Mouse (Mus musculus): ENCODE results near the gene Tuba3a.
"Not testable (repeated sequence)": the region's sequence is repeated elsewhere in the genome, so short reads cannot be mapped to it uniquely, and the experiment has no call there.

Gene Tuba3a

DNA sequence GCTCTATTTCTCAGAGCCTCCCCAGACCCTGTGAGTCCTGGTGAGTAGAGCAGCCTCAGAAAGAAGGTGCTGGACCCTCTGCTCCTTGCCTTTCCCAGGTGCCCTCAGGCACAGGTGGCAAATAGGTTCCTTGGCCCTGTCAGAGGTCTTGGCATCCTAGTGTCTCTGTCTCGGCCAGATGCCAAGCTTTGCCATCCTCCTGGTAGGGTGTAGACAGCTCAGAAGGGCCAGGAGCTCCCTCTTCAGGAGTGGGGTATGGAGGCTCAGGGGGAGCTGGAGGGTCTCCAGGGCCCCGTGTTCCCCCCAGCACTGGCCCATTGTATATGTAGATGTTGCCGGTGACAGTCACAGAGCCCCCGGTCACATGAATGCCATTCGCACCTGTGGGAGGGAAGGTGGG lies 21.2 kb upstream of the Tuba3a start:
- no peak for DNase-seq (ENCODE audit: low spot score in 2 of 2)

DNA sequence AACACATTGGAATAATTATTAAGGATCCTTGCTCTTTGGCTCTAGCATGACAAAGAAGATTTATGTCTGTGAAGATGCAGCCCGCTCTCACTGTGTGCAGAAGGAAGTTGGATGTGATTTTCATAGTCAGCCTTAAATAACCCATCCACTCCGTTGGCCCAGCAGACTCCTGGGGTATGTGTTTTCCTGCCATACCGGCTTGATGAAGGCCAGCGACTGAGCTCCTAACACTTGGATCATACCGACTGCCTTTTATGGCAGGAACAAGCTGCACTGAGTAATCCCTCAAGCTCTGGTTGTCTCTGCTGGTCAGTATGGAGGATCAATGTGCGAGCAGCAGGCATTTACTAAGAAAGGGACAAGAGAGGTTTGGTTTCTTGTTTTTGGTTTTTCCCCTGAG lies 19.6 kb upstream of the Tuba3a start:
- no peak for DNase-seq (ENCODE audit: low spot score in 2 of 2)

DNA sequence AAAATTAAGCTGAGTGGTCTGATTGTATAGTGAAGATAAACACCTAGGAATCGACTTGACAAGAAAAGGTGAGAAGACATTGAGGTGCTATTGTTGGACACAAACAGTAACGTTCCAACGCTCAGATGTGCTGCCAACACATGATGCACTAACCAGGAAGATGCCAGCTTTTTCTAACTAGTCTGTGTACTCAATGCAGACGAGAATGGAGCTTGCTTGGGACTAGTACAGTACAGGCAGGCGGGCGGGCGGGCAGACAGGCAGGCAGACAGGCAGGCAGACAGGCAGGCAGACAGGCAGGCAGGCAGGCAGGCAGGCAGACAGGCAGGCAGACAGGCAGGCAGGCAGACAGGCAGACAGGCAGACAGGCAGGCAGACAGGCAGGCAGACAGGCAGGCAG lies 18.6 kb upstream of the Tuba3a start:
- DNase-seq (ENCODE audit: low spot score in 2 of 2): not testable (repeated sequence)

DNA sequence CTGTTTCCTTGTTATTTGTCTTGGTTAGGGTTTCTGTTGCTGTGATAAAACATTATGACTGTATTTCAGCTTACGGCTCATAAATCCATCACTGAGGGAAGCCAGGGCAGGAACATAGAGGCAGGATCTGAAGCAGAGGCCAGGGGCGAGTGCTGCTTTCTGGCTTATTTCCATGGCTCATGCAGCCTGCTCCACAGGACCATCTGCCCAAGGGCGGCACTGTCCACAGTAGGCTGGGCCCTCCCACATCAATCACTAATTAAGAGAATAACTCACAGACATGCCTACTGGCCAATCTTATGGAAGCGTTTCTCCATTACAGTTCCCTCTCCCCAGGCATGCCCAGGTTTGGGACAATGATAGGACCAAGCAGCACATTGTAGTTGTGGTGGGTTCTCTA lies 17.4 kb upstream of the Tuba3a start:
- no peak for DNase-seq (ENCODE audit: low spot score in 2 of 2)

DNA sequence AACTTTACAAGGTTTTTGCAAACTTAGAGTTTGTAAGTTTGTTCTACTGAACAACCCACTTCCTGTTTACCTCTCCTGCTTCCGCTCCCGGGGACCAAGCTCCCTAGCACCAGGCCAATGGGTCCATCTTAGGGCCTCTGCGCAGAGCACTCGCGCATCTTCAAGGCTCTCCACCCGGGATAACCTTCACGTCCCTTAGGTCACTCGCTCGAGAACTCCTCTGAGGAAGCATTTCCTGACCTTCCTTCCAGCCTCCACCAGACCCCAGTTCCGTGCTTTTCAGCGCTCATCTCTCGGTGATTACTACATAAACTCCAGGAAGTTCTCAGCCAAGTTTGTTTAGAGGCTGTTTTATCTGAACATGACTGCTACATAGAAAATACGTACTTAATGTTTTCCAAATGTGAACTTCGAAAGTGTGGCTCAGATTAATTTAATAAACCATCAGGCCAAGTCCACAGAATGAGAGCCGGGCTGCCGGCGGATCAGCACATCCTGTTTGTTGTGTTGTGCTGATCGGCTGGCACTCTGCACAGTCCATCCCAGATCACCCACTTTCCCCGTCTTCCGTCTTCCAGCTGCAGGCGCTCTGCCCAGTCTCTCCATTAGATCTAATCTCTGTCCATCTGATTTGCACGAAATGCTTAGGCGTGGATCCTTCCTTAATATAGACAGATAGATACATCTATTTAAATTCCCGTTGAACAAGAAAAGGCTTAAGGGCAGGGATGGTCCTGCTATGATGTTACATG lies 16.6 kb upstream of the Tuba3a start:
- peak; percentile 20 to 37 for DNase-seq (ENCODE audit: low spot score in 2 of 2)

DNA sequence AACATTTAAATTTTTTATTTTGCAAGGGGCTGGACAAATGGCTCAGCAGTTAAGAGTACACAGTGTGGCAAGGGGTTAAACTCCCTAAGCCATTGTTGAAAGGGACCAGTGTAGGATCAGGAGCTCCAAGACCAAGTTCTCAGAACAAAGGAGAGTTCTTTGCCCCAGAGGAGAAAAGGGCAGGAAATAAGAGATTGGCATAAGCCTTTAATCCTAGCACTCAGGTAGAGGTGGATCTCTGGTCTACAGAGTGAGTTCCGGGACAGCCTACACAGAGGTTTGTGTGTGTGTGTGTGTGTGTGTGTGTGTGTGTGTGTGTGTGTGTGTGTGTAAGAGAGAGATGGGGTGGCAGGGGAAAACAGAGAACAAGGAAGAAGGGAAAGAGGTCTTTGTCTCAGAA lies 15.1 kb upstream of the Tuba3a start:
- no peak for DNase-seq (ENCODE audit: low spot score in 2 of 2)

DNA sequence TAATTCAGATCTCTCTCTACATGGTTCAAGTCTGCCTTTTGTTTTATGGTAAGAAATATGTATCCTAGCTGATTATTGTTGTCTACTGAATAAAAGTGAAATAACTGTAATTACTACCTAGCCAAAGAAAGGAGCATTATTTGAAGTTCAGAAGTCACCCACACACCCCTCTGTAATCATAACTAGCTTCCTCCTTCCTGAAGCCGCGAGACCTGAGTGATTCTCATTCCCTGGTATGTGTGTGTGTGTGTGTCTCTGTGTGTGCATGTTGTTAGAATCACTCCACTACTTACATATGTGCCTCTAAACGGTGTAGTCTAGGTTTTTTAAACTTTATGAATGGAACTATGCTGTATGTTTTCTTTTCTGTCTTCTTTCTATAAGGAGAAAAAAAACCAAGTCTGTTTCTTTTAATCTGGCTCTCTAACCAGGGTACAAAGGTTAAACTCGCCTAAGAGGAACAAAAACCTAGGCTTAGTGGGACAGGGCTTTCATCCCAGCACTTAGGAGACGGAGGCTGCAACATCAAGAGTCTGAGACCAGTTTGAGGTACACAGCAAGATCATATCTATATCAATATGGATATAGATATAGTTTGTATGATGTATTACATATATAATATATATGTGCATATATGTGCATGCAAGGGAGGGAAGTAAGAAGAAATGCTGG lies 11.4 kb upstream of the Tuba3a start:
- DNase-seq (ENCODE audit: low spot score in 2 of 2): no peak

DNA sequence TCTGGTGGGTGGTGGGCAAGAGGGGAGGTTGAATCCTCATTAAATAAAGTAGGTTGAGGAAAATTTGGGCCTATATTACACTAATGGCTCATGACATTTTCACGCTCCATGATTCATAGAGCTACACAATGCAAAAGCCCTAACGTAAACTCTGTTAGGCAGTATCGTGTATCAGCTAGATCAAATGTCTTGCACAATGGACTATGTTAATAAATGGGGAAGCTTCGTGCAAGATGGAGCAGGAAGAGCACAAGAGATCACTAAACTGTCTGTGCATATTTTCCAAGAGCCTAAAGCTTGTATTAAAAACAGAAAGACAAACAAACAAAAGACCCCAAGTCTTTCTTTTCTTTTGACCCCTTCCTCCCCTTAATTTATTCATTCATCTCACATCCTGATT lies 8.2 kb upstream of the Tuba3a start:
- no peak for DNase-seq (ENCODE audit: low spot score in 2 of 2)

DNA sequence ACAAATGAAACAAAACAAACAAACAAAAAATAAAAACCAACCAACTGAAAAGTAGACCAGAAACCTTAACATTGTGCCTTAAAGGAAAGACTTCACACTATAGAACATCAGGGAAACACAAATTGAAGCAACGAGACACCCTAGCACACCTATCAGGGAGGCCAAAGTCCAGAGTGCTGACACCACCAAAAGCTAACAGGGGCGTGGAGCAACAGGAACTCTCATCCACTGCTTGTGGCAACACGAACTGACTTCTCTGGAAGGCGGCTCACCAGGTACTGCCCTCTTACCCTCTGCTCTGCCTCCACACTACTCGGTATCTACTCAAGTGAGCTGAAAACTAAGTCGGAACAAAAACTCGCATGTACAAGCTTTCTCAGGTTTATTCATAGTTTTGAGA lies 6.4 kb upstream of the Tuba3a start:
- DNase-seq (ENCODE audit: low spot score in 2 of 2): no peak

DNA sequence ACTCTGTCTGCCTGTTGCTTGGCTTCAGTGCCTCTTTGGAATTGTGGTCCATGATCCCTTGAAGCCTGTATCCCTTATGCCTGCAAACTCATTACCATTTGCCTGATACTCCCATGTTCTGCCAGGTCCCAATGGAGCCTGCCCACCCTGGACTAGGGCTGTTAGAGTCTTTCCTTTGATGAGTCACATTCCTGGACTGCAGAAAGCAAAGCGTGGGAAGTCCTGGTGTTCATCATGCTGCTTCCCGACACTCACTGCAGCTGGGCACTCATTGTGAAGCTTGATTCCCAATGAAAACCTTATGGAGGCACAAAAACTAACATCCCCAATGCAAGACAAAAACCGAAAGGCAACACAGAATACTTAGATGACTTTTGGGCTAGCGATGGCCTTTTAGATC lies 5.5 kb upstream of the Tuba3a start:
- DNase-seq (ENCODE audit: low spot score in 2 of 2): no peak

DNA sequence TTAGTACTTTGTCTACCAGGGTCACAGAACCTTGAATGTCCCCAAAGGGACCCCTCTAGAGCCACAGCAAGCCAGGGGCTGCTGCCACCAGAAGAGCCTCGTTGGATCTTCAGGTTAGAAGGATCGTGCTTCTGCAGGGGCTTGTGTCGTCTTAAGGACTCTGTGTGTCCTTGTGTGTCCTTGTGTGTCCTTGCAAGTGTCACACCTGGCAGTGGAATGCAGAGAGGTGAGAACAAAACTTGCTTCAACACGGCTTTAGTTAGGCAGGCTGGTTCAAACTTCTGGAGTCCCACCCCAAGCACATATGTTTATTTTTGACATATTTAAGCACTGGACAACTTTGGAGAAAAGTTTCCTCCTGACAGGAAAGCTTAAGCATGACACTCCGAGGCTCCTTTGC lies 2.9 kb upstream of the Tuba3a start:
- no peak for DNase-seq (ENCODE audit: low spot score in 2 of 2)

DNA sequence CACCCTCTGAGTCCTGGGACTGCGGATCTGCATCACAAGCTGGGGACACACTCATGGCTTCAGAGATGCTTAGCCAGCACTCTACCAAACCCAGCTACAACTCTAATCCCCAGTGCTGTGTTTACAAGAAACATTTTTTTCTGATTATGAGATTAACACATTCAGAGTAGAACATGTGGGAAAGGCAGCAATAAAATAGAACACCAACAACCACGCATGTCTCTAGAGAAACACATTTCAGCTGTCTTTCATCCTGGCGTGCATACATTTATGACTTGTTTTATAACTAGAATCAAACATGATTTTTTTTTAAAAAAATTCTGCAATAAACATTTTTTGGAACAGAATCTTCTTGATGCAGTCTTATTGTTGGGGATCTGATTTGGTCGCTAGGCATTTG lies 1.1 kb upstream of the Tuba3a start:
- no peak for DNase-seq (ENCODE audit: low spot score in 2 of 2)

DNA sequence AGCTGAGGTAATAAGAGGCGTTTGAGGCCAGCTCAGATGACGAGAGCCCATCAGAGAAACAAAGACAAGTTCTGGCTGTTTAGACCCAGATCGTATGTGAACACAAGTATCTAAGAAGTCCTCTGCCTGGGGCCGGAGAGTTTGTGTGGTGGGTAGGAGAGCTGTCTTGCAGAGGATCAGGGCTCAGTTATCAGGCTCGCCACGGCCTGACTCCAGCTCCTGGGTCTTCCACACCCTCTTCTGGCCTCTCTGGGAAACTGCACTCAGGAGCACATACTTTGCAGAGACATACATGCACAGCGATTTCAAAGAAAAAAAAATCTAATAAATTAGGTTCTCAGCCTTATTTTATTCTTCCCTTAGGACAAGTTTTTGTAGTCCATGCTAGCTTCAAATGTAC lies 1.1 kb downstream of the Tuba3a start:
- DNase-seq (ENCODE audit: low spot score in 2 of 2): no peak

DNA sequence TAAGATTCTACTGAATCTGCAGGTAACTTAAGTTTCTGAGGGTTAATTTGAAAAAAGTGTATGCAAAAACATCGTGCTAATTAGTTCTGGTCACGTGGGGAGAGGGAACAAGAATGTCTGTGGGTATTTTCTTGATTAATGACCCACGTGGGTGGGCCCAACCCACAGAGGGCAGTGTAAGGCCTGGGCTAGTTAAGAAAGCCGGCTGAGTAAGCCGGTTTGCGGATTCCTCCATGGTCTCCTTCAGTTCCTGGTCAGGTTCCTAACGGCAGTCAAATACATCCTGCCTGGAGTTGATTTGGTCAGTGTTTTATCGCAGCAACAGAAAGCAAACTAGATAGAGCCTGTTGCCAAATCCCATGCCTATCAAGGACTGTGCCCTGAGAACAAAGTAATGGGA lies 1.6 kb downstream of the Tuba3a start:
- no peak for DNase-seq (ENCODE audit: low spot score in 2 of 2)

DNA sequence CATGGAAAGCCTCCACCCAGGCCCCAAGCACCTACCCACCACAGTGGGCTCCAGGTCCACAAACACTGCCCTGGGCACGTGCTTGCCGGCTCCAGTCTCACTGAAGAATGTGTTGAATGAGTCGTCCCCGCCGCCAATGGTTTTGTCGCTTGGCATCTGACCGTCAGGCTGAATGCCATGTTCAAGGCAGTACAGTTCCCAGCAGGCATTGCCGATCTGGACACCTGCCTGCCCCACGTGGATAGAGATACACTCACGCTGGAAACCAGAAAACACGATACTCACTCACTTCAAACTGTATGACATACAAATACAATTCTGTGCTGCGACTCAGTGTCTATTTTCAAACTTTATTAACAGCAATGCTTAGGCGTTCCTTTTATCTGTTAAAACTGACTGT lies 3.1 kb downstream of the Tuba3a start:
- DNase-seq (ENCODE audit: low spot score in 2 of 2): not testable (repeated sequence)

DNA sequence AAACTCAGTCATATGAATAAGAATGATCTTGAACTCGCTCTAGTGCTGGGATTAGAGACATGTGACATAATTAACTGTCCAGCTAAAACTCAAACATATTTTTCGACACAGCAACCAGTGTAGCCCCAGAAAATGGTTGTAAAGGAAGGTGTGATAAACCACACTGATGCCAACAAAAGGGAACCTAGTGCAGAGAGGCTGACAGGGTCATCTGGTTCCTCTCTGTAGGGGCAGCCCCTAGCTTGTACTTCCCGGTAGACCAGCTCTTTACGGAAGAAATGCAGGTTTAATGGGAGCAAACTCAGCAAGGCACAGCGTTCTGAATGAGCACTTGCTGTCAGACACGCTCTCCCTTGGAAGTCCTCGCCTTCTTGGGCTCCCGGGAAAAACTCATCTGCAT lies 6.1 kb downstream of the Tuba3a start:
- DNase-seq (ENCODE audit: low spot score in 2 of 2): no peak

DNA sequence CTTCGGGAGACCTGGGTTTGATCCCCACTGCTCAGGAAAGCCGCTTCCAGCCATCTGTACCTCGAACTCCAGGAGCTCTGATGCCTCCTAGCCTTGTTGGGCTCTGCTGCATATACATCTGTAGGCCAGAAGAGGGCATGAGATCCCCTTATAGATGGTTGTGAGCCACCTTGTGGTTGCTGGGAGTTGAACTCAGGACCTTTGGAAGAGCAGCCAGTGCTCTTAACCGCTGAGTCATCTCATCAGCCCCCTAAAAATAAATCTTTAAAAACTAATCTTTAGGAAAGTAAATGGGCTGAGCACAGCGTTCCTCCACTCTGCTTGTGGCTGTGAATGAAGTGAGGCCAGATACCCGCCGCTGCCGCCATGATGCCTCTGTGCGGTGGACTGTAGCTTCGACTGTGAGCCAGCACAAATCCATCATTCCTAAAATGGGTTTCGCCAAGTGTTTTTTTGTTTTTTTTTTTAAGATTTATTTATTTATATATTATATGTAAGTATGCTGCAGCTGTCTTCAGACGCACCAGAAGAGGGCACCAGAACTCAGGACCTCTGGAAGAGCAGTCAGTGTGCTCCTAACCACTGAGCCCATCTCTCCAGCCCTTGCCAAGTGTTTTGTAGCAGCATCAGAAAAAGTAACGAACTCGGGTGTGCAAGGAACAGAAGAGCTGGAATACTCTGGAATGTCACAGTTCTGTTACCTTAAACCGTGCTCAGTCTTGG lies 10.8 kb downstream of the Tuba3a start:
- peak in 1 of 2 experiments; percentile 58 for DNase-seq (ENCODE audit: low spot score in 2 of 2)

DNA sequence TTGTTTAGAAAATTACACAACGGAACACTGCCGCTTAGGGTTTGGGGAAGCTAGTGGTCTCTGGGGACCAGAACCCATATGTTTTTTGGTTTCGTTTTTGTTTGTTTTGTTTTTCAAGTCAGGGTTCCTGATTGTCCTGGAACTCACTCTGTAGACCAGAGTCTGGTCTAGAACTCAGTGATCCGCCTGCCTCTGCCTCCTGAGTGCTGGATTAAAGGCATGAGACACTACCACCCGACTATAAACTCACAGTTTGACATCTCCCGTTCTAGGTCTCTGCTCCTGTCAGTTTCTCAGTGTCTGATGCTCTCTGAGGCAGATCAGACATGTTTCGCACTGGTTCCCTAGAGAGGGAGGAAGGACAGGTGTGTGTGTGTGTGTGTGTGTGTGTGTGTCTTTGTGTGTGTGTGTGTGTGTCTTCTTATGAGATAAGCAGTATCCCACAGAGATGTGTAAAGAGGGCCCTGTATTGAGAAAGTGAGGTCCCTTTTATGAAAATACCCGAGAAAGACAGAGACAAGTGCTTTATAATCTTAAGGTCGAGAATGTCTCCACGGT lies 13.5 kb downstream of the Tuba3a start:
- DNase-seq (ENCODE audit: low spot score in 2 of 2): no peak

DNA sequence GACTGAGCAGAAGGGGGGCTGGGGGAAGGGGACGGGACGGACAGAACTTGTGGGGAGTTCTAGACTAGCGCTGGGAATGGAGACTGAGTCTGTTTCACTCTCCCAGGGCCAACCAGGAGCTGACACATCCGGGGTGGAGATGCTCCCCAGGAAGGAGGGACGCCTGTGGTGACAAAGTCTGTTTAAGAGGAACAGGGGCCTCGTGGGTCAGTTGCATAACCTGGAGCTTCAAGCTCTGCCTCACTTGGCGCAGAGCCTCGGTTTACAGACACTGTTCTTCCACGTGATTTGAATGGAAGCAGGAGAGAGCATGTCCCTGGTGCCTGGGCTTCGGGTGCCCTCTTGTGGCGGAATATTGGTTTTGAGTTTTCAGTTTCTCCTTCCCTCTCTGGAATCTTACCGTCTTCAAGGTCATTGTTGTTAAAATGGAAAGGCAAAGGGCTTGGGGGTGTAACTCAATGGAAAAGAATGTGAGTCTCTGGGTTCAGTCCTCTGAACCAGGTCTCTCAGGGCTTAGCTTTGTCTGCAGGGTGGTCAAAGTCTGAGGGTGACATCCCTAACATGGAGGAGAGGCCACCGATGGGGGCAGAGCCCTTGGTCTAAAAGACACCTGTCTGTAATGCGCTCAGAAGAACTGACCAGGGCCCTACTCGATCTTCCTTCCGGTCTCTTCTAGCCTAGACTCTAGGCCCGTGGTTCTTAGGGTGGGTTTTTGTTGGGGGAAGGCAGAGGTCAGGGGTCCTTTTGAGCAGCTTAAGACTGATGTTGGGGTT lies 14.2 kb downstream of the Tuba3a start:
- peak; percentile 77 to 89 for DNase-seq (ENCODE audit: low spot score in 2 of 2)

DNA sequence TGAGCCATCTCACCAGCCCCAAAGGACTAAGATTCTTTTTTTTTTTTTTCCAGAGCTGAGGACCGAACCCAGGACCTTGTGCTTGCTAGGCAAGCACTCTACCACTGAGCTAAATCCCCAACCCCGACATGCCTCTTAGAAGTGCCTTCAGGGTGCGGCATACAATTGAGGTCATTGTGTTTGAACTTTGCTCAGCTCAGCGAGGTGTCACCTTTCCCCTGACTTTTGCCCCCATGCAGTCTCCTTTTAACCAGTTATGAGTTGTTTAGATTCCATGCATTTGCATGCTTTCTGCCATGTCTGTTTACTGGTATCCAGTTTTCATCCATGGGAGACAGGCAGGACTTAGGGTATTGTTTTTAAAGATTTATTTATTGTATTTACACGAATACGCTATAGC lies 17.0 kb downstream of the Tuba3a start:
- no peak for DNase-seq (ENCODE audit: low spot score in 2 of 2)

DNA sequence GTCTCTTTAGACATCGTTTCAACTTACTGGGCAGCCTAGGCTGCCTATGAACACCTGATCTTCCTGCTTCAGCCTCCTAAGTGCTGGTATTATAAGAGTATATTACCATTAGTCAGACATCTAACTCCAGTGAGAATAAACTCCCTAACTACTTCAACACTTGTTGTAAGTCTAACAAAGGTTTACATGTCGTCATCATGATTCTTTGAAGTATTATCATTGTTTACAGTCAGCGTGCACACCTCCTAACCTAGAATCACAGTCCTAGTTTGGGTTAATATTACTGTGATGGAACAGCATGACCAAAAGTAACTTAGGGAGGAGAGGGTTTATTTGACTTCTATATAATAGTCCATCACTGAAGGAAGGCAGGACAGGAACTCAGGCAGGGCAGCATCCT lies 18.4 kb downstream of the Tuba3a start:
- DNase-seq (ENCODE audit: low spot score in 2 of 2): no peak

DNA sequence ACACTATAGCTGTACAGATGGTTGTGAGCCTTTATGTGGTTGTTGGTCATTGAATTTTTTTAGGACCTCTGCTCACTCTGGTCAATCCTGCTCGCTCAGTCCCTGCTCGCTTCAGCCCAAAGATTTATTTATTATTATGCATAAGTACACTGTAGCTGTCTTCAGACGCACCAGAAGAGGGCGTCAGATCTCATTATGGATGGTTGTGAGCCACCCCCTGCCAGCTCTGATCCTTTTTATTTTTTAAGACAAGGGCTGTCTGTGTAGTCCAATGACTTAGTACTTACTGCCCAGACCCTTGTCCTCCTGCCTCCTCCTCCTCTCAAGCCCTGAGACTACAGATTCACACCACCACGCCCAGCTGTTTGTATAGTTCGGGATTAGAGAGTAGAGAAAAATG lies 19.2 kb downstream of the Tuba3a start:
- DNase-seq (ENCODE audit: low spot score in 2 of 2): not testable (repeated sequence)

All from thymus, postnatal 10 days (tissue).